Mouse (Mus musculus): ENCODE data around the gene Olfr1023.

The Olfr1023 gene

GRCm38 (mm10) chr2:85885340-85885739 lies at the start of gene Olfr1023:
Gene Olfr1023, plus strand, starts transcription at chr2:85885640.
- no peak for DNase-seq (ENCODE audit: low spot score in 2 of 2)

- no peak for DNase-seq (ENCODE audit: low spot score in 2 of 2)
Measured at GRCm38 (mm10) chr2:85845383-85845782, 40.1 kb upstream of the Olfr1023 start, which contains the start of gene Olfr1019. Gene Olfr1019, minus strand, starts transcription at chr2:85845483.

GRCm38 (mm10) chr2:85846730-85847129 lies 38.7 kb upstream of the Olfr1023 start, which contains the start of gene Olfr1020:
Gene Olfr1020, plus strand, starts transcription at chr2:85847030.
- DNase-seq (ENCODE audit: low spot score in 2 of 2): no peak

- DNase-seq (ENCODE audit: low spot score in 2 of 2): no peak
Measured at GRCm38 (mm10) chr2:85868294-85868693, 17.1 kb upstream of the Olfr1023 start, which contains the start of gene Olfr1022. Gene Olfr1022, plus strand, starts transcription at chr2:85868594.

GRCm38 (mm10) chr2:85904952-85905351 lies 19.5 kb downstream of the Olfr1023 start, which contains the start of gene Olfr1024:
Gene Olfr1024, minus strand, starts transcription at chr2:85905052.
- no peak for DNase-seq (ENCODE audit: low spot score in 2 of 2)

GRCm38 (mm10) chr2:85913197-85913596 lies 27.8 kb downstream of the Olfr1023 start:
- DNase-seq (ENCODE audit: low spot score in 2 of 2): no peak

GRCm38 (mm10) chr2:85914893-85915292 lies 29.5 kb downstream of the Olfr1023 start, which contains the start of gene Olfr1025-ps1:
Gene Olfr1025-ps1, plus strand, starts transcription at chr2:85915193.
- no peak for DNase-seq (ENCODE audit: low spot score in 2 of 2)

GRCm38 (mm10) chr2:85921258-85921657 lies 35.8 kb downstream of the Olfr1023 start, which contains the start of gene Olfr1026:
Gene Olfr1026, plus strand, starts transcription at chr2:85921558.
- no peak for DNase-seq (ENCODE audit: low spot score in 2 of 2)

Data from natural killer cell, adult 2 months (primary cell).